Mouse (Mus musculus): ENCODE data around the gene Cux1.

- no peak for TF ChIP-seq CTCF (IDR thresholded peaks at IDR 0.05; ENCODE audit: extremely low read depth, insufficient read depth, insufficient read length, insufficient replicate concordance)
- TF ChIP-seq POLR2A (IDR thresholded peaks at IDR 0.05; ENCODE audit: low read depth, low read length): no peak
Observed at GRCm38 (mm10) chr5:136292971-136293418, 274.3 kb downstream of the Cux1 start.
